Mouse (Mus musculus) common myeloid progenitor, adult 5-6 weeks (primary cell): ENCODE results near the gene Paqr6. TPM values are rescaled to one million over a fixed set of nuclear protein-coding genes. Genes with fewer than 3 reads are reported as not detected.
A peak's percentile ranks its signal among the peaks of the same experiment; 100 is the strongest.

ENCODE experiments used
- ATAC-seq: replicated peaks from 2 replicates; pipeline ENCODE4 v1.8.0; 2016; ENCODE audit warnings: low read depth, mild to moderate bottlenecking, moderate TSS enrichment, inconsistent platforms; ENCODE audit not compliant: poor library complexity, severe bottlenecking
- total RNA-seq: library from RNA; stranded (forward); fragments of 200-1000, 187-1606 nt; gene quantifications from 2 replicates; pipeline ENCODE4 v1.2.3, GENCODE M21; 2017

Gene Paqr6
- not detected in 2 replicates for total RNA-seq

GRCm38 (mm10) chr3:88364337-88364736, at the start of gene Paqr6:
TSS of gene Paqr6 (plus strand) at chr3:88364584.
- ATAC-seq: no peak

GRCm38 (mm10) chr3:88324951-88325405, 39.4 kb upstream of the Paqr6 start, which contains the start of gene Glmp:
TSS of gene Glmp (plus strand) at chr3:88325023.
- peak; percentile 86 for ATAC-seq

GRCm38 (mm10) chr3:88328956-88329355, 35.4 kb upstream of the Paqr6 start:
- ATAC-seq: no peak

GRCm38 (mm10) chr3:88331282-88331681, 33.1 kb upstream of the Paqr6 start:
- ATAC-seq: 0 out of 2 replicates have a peak, but pooled peaks have one; percentile 36

- ATAC-seq: no peak
Observed at GRCm38 (mm10) chr3:88334029-88334658, 30.2 kb upstream of the Paqr6 start.

GRCm38 (mm10) chr3:88334902-88335435, 29.4 kb upstream of the Paqr6 start:
- ATAC-seq: no peak

- peak; percentile 57 for ATAC-seq
Observed at GRCm38 (mm10) chr3:88335436-88336053, 28.8 kb upstream of the Paqr6 start.

GRCm38 (mm10) chr3:88336058-88337013, 28.0 kb upstream of the Paqr6 start, which contains the start of the genes Tmem79 and Smg5:
TSS of gene Tmem79 (minus strand) at chr3:88336148.
TSS of gene Smg5 (plus strand) at chr3:88336260.
- ATAC-seq: peak; percentile 86

- ATAC-seq: no peak
Observed at GRCm38 (mm10) chr3:88337367-88338020, 26.9 kb upstream of the Paqr6 start.

- peak; percentile 51 for ATAC-seq
Observed at GRCm38 (mm10) chr3:88338316-88338715, 26.1 kb upstream of the Paqr6 start.

- ATAC-seq: no peak
Observed at GRCm38 (mm10) chr3:88339006-88339405, 25.4 kb upstream of the Paqr6 start.

GRCm38 (mm10) chr3:88350732-88351131, 13.7 kb upstream of the Paqr6 start:
- ATAC-seq: no peak

- ATAC-seq: no peak
Observed at GRCm38 (mm10) chr3:88352907-88353306, 11.5 kb upstream of the Paqr6 start.

- no peak for ATAC-seq
Observed at GRCm38 (mm10) chr3:88354396-88355165, 9.8 kb upstream of the Paqr6 start.

- no peak for ATAC-seq
Observed at GRCm38 (mm10) chr3:88359584-88359983, 4.8 kb upstream of the Paqr6 start.

- ATAC-seq: no peak
Observed at GRCm38 (mm10) chr3:88359989-88360388, 4.4 kb upstream of the Paqr6 start.

GRCm38 (mm10) chr3:88361096-88361495, 3.3 kb upstream of the Paqr6 start:
- ATAC-seq: no peak

GRCm38 (mm10) chr3:88361612-88362313, 2.6 kb upstream of the Paqr6 start:
- ATAC-seq: no peak
